Mouse (Mus musculus) liver, postnatal 0 days (tissue): ENCODE results near the gene Ints11. TPM values are rescaled to one million over a fixed set of nuclear protein-coding genes. Genes with fewer than 3 reads are reported as not detected.

Source experiments
- ATAC-seq: fragments of 200-750 bp; cut with Nextera tagmentation; 2 replicates; pipeline ENCODE4 v1.8.0; 2017; ENCODE audit warnings: mild to moderate bottlenecking, moderate library complexity
- DNase-seq: peaks from one replicate; pipeline ENCODE4 v3.0.0-alpha.2; 2016
- H3K27ac ChIP-seq: fragments of 300-500 bp; sonication (generic); 2 replicates; pipeline ENCODE4 v1.5.1; 2014; ENCODE audit warnings: antibody characterized with exemption, moderate library complexity, mild to moderate bottlenecking, low read depth
- H3K27me3 ChIP-seq: fragments of 300-500 bp; sonication (generic); 2 replicates; pipeline ENCODE4 v1.6.1; 2014; ENCODE audit warnings: low read length, control low read depth, mixed read lengths; ENCODE audit not compliant: insufficient read depth
- H3K36me3 ChIP-seq: fragments of 300-500 bp; sonication (generic); replicated peaks from 2 replicates; pipeline ENCODE4 v1.6.1; 2014; ENCODE audit warnings: mild to moderate bottlenecking, control low read depth, low read length, moderate library complexity, mixed read lengths; ENCODE audit not compliant: insufficient read depth
- H3K4me1 ChIP-seq: fragments of 300-500 bp; sonication (generic); 2 replicates; pipeline ENCODE4 v1.6.1; 2014; ENCODE audit warnings: antibody characterized with exemption, mild to moderate bottlenecking, control low read depth; ENCODE audit not compliant: insufficient read depth
- H3K4me2 ChIP-seq: fragments of 300-500 bp; sonication (generic); 2 replicates; pipeline ENCODE4 v1.6.1; 2014; ENCODE audit warnings: low read depth, mild to moderate bottlenecking, low read length, moderate library complexity, mixed read lengths
- H3K4me3 ChIP-seq: fragments of 300-500 bp; sonication (generic); 2 replicates; pipeline ENCODE4 v1.5.1; 2014; ENCODE audit warnings: low read depth, low read length
- H3K9ac ChIP-seq: fragments of 300-500 bp; sonication (generic); replicated peaks from 2 replicates; pipeline ENCODE4 v1.6.1; 2014; ENCODE audit warnings: mild to moderate bottlenecking, moderate library complexity
- H3K9me3 ChIP-seq: fragments of 300-500 bp; sonication (generic); 2 replicates; pipeline ENCODE4 v1.6.1; 2016; ENCODE audit warnings: mild to moderate bottlenecking, control low read depth, low read length, mixed read lengths
- CTCF ChIP-seq: sonication (generic); IDR thresholded peaks from 2 replicates; pipeline ENCODE4 v1.5.1; 2016; ENCODE audit warnings: antibody characterized with exemption, low read depth
- EP300 ChIP-seq: IDR thresholded peaks from 2 replicates; pipeline ENCODE4 v1.6.1; 2016; ENCODE audit warnings: antibody characterized with exemption, low read depth, mild to moderate bottlenecking
- WGBS: fragments of 180-500 bp; shearing (Covaris S2); extraction: QIAGEN DNeasy Blood & Tissue Kit; methylation state at CpG from one replicate; pipeline ENCODE4 v1.1.7; 2014; ENCODE audit not compliant: insufficient replicate concordance; 5-methylcytosine and 5-hydroxymethylcytosine counted together
- polyA plus RNA-seq: library from polyadenylated mRNA; unstranded; fragments of >200 nt; fragmentation: Nextera tagmentation; extraction: Ambion mirVana; gene quantifications from 2 replicates; pipeline ENCODE4 v1.2.1, GENCODE M21; 2015

The Ints11 gene
- polyA plus RNA-seq, 1 experiment from 2014 or later: 17.4 TPM

DNA sequence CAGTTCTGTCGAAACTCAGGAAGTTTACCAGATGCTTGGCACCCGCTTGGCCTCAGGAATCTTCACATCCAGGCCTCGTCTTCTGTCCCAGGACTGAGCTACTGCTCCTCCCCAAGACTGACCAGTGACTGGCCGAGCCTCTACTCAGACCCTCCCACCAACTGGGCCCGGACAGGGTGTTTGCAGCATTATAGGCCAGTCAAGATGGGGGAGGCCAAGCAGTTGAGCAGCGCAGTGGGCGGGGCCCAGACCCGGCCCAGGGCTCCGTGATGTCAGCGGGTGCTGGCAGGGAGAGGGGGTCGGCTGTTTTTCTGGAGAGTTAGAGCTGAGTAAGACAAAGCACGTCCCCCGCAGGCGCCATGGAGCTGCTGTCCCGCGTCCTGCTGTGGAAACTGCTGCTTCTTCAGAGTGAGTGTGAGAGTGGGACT lies 29.8 kb upstream of the Ints11 start, which contains the start of gene Mxra8:
Gene Mxra8, plus strand, starts transcription at position 198 of the 428 bp plus-strand sequence.
- H3K4me2 ChIP-seq: peak within 1 kb of the TSS; percentile 87
- peaks cover 15% of the 10 kb centered on the region for H3K4me1 ChIP-seq
- TF ChIP-seq CTCF: no peak
- no peak for TF ChIP-seq EP300
- H3K4me3 ChIP-seq: peak within 1 kb of the TSS; percentile 53
- DNase-seq (peak; percentile 61), ATAC-seq (peak; percentile 62)
- no peaks in the 10 kb centered on the region for H3K9me3 ChIP-seq
- peaks cover 4% of the 10 kb centered on the region; the same call in 1 of the 2 replicates for H3K27me3 ChIP-seq
- H3K36me3 ChIP-seq: no peaks in the 10 kb centered on the region
- peak within 1 kb of the TSS; percentile 58; the same call in 1 of the 2 replicates for H3K27ac ChIP-seq
- H3K9ac ChIP-seq: peak within 1 kb of the TSS; percentile 52; the same call in 1 of the 2 replicates
- WGBS: 30% methylated on average over 16 of the region's 16 CpGs

DNA sequence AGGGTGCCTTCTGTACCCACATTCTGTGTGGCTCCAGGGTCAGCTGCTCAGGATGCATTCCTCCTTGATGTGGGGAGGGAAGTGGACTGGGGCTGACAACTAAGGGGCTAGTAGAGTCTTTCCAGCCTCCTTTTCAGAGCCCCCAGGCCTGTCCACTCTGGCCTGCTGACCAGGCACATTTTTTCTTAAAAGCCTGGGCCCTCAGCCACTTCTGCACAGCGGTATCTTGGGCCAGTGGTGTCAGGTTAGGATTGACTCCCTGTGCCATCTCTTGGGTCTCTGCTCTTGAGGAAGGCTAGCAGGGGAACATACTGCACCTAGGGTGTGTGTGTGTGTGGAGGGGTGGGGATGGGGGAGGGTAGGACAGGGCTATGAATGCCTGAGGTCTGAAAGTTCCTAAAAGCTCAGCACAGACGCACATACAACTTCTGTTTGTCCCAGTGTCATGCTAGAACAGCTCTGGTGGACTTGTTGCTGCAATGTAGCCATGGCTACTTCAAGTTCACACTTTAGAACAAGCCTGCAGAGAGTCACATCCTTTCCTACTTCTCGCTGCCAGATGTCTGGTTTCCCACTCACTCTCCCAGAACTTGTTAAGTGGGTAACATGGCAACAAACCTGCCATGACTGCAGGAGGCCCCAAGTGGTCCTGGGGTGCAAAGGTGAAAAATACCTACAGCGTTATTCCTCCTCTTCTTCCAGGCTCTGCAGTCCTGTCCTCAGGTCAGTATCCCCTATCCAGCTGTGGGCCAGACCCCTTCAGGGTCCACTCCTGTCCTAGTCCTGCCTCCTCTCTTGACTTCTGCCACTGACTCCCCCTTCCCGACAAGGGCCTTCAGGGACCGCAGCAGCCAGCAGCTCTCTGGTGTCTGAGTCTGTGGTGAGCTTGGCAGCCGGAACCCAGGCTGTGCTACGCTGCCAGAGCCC lies 29.0 kb upstream of the Ints11 start:
- DNase-seq (no peak), ATAC-seq (no peak)
- peaks cover 15% of the 10 kb centered on the region for H3K4me1 ChIP-seq
- H3K27me3 ChIP-seq: peaks cover 4% of the 10 kb centered on the region; the same call in 1 of the 2 replicates
- H3K36me3 ChIP-seq: no peaks in the 10 kb centered on the region
- H3K4me3 ChIP-seq: peak overlapping the region; percentile 53
- TF ChIP-seq CTCF (no peak), EP300 (no peak)
- no peaks in the 10 kb centered on the region for H3K9me3 ChIP-seq
- peak overlapping the region; percentile 52 for H3K9ac ChIP-seq
- H3K4me2 ChIP-seq: peak overlapping the region; percentile 87
- peak overlapping the region; percentile 58; the same call in 1 of the 2 replicates for H3K27ac ChIP-seq
- WGBS: 20% methylated on average over 8 of the region's 8 CpGs

DNA sequence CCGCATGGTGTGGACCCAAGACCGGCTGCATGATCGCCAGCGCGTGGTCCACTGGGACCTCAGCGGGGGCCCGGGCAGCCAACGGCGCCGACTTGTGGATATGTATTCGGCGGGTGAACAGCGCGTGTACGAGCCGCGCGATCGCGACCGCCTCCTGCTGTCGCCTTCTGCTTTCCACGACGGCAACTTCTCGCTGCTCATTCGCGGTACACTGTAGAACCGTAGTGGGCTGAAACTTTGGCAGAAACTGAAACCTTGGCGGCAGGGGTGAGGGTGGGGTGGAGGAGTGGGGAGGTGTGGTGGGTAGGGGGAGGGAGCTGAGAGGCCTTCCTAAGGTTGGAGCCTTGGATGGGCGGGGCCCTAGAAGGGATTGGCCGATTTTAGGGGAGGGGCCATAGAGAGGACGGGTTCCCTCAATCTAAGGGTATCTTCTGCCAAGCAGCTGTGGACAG lies 28.3 kb upstream of the Ints11 start:
- under 1% methylated on average over 32 of the region's 32 CpGs for WGBS
- DNase-seq: peak; percentile 67
- Histone ChIP-seq H3K4me3 (peak overlapping the region; percentile 53), H3K4me2 (peak overlapping the region; percentile 87), H3K36me3 (no peaks in the 10 kb centered on the region), H3K27ac (0 out of 2 replicates have a peak overlapping the region, but pooled peaks have one; percentile 23), H3K27me3 (peaks cover 4% of the 10 kb centered on the region; the same call in 1 of the 2 replicates), H3K9ac (peak overlapping the region; percentile 52), H3K4me1 (peaks cover 15% of the 10 kb centered on the region), H3K9me3 (no peaks in the 10 kb centered on the region)
- peak; percentile 57 for TF ChIP-seq CTCF
- no peak for TF ChIP-seq EP300
- ATAC-seq: peak; percentile 74

DNA sequence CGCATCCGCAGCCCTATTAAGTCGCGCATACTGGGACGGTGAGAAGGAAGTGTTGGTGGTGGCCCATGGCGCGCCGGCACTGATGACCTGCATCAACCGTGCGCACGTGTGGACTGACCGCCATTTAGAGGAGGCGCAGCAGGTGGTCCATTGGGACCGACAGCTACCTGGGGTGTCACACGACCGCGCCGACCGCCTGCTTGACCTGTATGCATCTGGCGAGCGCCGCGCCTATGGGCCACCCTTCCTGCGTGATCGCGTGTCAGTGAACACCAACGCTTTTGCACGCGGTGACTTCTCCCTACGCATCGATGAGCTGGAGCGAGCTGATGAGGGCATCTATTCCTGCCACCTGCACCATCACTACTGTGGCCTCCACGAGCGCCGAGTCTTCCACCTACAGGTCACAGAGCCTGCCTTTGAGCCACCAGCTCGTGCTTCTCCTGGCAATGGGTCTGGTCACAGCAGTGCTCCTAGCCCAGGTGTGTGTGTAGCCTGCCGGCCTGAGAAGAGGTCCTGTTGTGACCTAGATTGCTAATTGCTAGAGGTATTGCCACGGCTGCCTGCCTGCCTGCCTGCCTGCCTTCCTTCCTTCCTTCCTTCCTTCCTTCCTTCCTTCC lies 27.6 kb upstream of the Ints11 start:
- no peaks in the 10 kb centered on the region for H3K9me3 ChIP-seq
- H3K36me3 ChIP-seq: no peaks in the 10 kb centered on the region
- H3K9ac ChIP-seq: no peak overlapping the region
- no peak for ATAC-seq
- TF ChIP-seq CTCF: no peak
- TF ChIP-seq EP300: no peak
- 47% methylated on average over 38 of the region's 38 CpGs for WGBS
- H3K27ac ChIP-seq: no peak overlapping the region
- no peak for DNase-seq
- H3K4me1 ChIP-seq: peaks cover 18% of the 10 kb centered on the region
- H3K4me3 ChIP-seq: peak overlapping the region; percentile 53; the same call in 1 of the 2 replicates
- peaks cover 4% of the 10 kb centered on the region; the same call in 1 of the 2 replicates for H3K27me3 ChIP-seq
- H3K4me2 ChIP-seq: peak overlapping the region; percentile 87

DNA sequence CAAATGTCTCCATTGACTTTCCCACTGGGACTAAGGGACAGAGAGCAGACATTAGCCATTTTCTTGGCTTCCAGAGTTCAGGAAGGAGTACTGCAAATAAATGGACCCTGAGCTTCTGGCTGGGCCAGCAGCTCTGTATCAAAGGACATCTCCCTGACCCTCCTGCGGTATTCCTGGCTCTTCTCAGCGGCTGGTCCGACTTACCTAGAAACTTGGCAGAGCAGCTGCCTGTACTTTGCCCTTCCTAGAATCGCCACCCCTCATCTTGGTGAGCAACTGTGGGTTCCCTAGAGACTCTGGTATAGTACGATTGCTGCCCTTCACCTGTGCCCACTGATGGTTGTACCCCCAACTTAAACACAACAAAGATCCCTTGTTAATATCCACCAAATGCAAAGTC lies 26.1 kb upstream of the Ints11 start:
- no peak for ATAC-seq
- Histone ChIP-seq H3K4me2 (no peak overlapping the region), H3K27me3 (peaks cover 4% of the 10 kb centered on the region; the same call in 1 of the 2 replicates), H3K4me1 (peaks cover 25% of the 10 kb centered on the region), H3K36me3 (no peaks in the 10 kb centered on the region), H3K9me3 (no peaks in the 10 kb centered on the region), H3K9ac (no peak overlapping the region), H3K27ac (no peak overlapping the region), H3K4me3 (no peak overlapping the region)
- no peak for DNase-seq
- 76% methylated on average over 5 of the region's 5 CpGs for WGBS
- no peak for TF ChIP-seq EP300
- TF ChIP-seq CTCF: no peak
